Mouse (Mus musculus) layer of hippocampus, adult 11-12 months (tissue): ENCODE data around the gene Spata31d1a.

Experiments used
- DNase-seq: peaks from one replicate; pipeline ENCODE4 v3.0.0; 2022; ENCODE audit warnings: low spot score

The Spata31d1a gene

DNA sequence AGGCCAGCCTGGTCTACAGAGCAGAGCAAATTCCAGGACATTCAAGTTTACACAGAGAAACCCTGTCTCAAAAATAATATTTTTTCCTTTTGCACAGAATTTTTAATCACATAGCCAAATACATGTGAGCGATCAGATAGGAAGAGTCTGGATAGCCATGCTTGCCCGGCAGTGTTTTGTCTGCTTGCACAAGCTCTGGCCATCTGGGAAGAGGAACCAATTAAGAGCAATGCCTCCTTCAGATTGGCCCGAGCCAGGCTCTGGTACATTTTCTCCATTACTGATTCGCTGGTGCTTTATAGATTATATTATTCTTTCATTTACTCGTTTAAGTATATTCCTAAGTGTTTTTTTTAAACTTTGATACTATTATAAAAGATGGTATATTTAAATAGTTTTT, 42.4 kb downstream of the Spata31d1a start:
- DNase-seq = peak; percentile 54

DNA sequence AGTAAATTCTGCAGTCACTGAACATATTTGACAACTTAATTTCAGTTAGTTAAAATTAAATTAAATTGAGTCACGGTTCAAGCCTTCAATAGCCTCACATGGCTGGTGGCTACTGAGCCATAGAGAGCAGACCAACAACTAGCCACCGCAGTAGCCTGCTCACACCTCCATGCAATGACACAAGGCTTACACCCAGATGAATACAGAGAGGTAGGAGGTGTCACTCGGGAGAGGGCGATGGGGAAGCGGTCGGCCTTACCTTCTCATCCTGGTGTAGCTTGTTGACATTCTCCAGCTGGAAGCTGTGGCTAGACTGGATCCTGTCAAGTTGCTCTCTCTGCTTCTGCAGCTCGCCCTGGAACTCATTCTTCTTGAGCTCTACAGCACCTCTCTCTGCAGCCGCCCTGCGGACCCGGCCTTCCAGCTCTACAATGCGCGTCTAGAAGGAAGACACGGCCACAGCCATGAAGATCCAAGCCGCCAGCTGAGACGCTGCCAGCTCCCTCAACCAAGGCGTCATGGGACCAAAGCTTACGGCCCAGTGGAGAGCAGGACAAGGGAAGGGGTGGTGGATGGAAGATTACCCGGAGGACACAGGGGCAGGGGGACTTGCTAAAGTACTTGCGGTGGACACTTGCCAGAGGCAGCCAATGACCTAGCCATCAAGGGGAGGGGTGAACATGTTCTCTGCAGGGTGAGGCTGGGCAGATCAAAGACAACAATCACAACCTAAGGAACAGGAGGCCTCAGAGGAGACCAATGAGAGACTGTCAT, 46.0 kb downstream of the Spata31d1a start:
- DNase-seq = no peak

GRCm38 (mm10) chr13:59661966-59662365, 48.2 kb downstream of the Spata31d1a start:
- no peak for DNase-seq

- no peak for DNase-seq
These were observed 48.7 kb downstream of the Spata31d1a start for GRCm38 (mm10) chr13:59661387-59661786.

GRCm38 (mm10) chr13:59660371-59660770, 49.8 kb downstream of the Spata31d1a start:
- DNase-seq = no peak

- no peak for DNase-seq
These were observed 52.3 kb downstream of the Spata31d1a start for GRCm38 (mm10) chr13:59657781-59658180.

GRCm38 (mm10) chr13:59656975-59657388, 53.1 kb downstream of the Spata31d1a start:
- DNase-seq = no peak

DNA sequence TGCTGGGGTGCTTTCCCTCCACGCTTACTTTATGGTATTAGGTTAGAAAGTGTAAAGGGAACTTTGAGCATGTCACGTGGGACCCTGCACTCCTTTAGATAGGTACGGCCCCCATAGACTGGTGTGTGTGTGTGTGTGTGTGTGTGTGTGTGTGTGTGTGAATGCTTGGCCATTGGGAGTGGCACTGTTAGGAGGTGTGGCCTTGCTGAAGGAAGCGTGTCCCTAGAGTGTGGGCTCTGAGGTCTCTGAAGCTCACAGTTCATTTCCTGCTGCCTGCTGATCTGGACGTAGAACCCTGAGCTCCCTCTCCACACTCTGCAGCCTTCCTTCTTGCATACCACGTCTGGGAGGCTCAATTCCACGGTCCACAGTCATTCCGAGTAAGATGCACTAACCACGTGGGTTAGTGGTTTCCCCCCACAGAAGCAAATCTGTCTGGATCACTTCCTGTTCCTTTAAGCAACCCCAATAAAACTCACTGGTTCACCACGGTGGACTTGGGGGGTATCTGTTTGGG, 53.8 kb downstream of the Spata31d1a start:
- peak; percentile 46 for DNase-seq

DNA sequence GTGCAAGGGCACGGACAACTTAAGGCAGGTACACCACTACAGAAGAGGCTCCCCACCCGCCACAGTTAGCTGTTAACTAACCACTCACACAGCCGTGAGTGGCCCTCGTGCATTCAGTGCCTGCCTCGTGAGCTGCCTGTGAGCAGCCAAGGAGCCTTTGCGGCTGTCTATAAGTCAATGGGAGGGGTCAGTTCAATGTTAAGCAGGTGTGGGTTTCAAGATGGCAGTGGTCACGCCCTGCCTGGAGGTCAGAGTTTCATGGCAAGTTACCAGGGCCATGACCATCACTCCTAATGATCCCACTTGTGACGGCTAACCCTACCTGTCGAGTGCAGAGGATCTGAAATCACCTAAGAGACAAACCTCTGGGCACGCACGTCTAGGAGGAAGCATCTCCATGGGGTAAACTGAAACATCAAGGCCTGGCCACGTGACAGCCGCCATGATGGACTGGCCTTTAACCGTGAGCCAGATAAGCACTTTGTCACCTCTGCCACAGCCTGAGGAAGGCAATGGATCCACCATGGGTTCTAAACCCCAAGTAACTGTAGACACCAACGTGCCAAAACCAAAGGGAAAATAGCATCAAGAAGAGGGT, 54.3 kb downstream of the Spata31d1a start:
- DNase-seq = no peak

GRCm38 (mm10) chr13:59654465-59654864, 55.7 kb downstream of the Spata31d1a start:
- DNase-seq = no peak

- no peak for DNase-seq
These were observed 57.0 kb downstream of the Spata31d1a start for GRCm38 (mm10) chr13:59653136-59653535.

DNA sequence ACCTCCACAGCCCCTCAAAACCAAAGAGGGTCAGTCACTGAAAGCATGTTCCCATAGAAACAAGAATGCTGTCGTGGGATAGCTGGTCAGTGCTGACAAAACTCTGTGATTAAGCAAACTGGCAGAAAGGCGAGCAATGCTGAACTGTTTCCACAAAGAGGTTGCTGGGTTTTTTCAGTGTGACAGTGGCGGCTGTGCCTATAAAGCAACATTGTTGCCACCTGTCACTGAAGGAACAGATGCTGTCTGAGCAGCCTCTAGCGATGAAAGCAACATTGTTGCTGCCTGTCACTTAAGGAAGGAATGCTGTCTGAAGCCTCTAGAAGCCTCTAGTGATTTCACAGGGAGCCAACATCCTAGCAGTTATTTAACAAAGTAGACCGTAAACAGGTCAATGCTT, 57.5 kb downstream of the Spata31d1a start:
- no peak for DNase-seq
